Mouse (Mus musculus): ENCODE measurements around the gene Mettl7b.

- TF ChIP-seq CHD2 (IDR thresholded peaks at IDR 0.05; ENCODE audit: low read depth, low read length) (no peak), HCFC1 (IDR thresholded peaks at IDR 0.05; ENCODE audit: borderline replicate concordance, insufficient read depth, low read length) (no peak), MAFK (IDR thresholded peaks at IDR 0.05; ENCODE audit: insufficient read depth, low read depth, low read length) (no peak), ZNF384 (IDR thresholded peaks at IDR 0.05; ENCODE audit: low read depth, low read length) (no peak), ZC3H11A (IDR thresholded peaks at IDR 0.05; ENCODE audit: borderline replicate concordance, low read depth, low read length) (no peak)
Measured at GRCm38 (mm10) chr10:128995796-128996195, 35.0 kb upstream of the Mettl7b start.
